Mouse (Mus musculus) CH12.LX (cell line): Measurements from ENCODE around the gene Lyst. TPM values are rescaled to one million over a fixed set of nuclear protein-coding genes. Genes with fewer than 3 reads are reported as not detected.
"Not testable (repeated sequence)": the region's sequence is repeated elsewhere in the genome, so short reads cannot be mapped to it uniquely, and the experiment has no call there.

ENCODE experiments used
- DNase-seq: peaks from one replicate; pipeline ENCODE4 v3.0.0-alpha.2; 2013; ENCODE audit errors: extremely low read depth
- H3K27ac ChIP-seq: 2 replicates; pipeline ENCODE4 v1.5.1; 2012; ENCODE audit warnings: low read depth, mild to moderate bottlenecking, control low read depth, moderate library complexity; ENCODE audit not compliant: insufficient read depth
- H3K27me3 ChIP-seq: replicated peaks from 2 replicates; pipeline ENCODE3; 2012; ENCODE audit warnings: inconsistent platforms
- H3K36me3 ChIP-seq, 2 experiments: replicated peaks in 1 of 2; 2 replicates each; pipeline versions ENCODE3 to v1.6.1; 2012; ENCODE audit warnings: inconsistent platforms in 1 of 2, low read length in 1 of 2, mild to moderate bottlenecking in 1 of 2, mixed read lengths in 1 of 2, moderate library complexity in 1 of 2; ENCODE audit not compliant: control insufficient read depth in 1 of 2, insufficient read depth in 1 of 2
- H3K4me1 ChIP-seq, 2 experiments: 2 replicates each; pipeline ENCODE4 v1.6.1; 2012; ENCODE audit warnings: inconsistent platforms in 1 of 2, moderate library complexity in 1 of 2; ENCODE audit not compliant: insufficient read depth in 2 of 2, control insufficient read depth in 1 of 2
- H3K4me2 ChIP-seq: 2 replicates; pipeline ENCODE4 v1.6.1; 2012; ENCODE audit warnings: low read depth, mild to moderate bottlenecking, control low read depth; ENCODE audit not compliant: poor library complexity, insufficient read depth, severe bottlenecking
- H3K4me3 ChIP-seq, 3 experiments: fragments of 150-350 bp in 1 of 3; sonication (generic) in 1 of 3; replicated peaks in 1 of 3; 2 replicates each; pipeline versions ENCODE3 to v1.5.1; 2011 to 2012; ENCODE audit warnings: low read depth in 2 of 3, low read length in 2 of 3, mild to moderate bottlenecking in 2 of 3, moderate library complexity in 2 of 3, control low read depth in 1 of 3, improper control_type of control experiment in 1 of 3, inconsistent platforms in 1 of 3, mixed read lengths in 1 of 3; ENCODE audit not compliant: poor library complexity in 1 of 3
- H3K79me2 ChIP-seq: replicated peaks from 2 replicates; pipeline ENCODE4 v1.6.1; 2012; ENCODE audit warnings: mild to moderate bottlenecking, moderate library complexity; ENCODE audit not compliant: control insufficient read depth, poor library complexity, insufficient read depth, severe bottlenecking; ENCODE audit errors: extremely low read depth
- H3K9ac ChIP-seq: 2 replicates; pipeline ENCODE4 v1.6.1; 2012; ENCODE audit warnings: low read depth, mild to moderate bottlenecking, control low read depth, moderate library complexity; ENCODE audit not compliant: insufficient read depth
- H3K9me3 ChIP-seq: replicated peaks from 2 replicates; pipeline ENCODE3; 2012; ENCODE audit warnings: low read length, inconsistent platforms, mixed read lengths
- BHLHE40 ChIP-seq: IDR thresholded peaks from 2 replicates; pipeline ENCODE4 v1.6.1; 2011; ENCODE audit warnings: mild to moderate bottlenecking, low read depth, low read length, improper control_type of control experiment
- CHD1 ChIP-seq: IDR thresholded peaks from 2 replicates; pipeline ENCODE4 v1.6.1; 2012; ENCODE audit warnings: low read depth, low read length, improper control_type of control experiment, inconsistent platforms
- CHD2 ChIP-seq: IDR thresholded peaks from 2 replicates; pipeline ENCODE4 v1.6.1; 2011; ENCODE audit warnings: low read length, improper control_type of control experiment
- CTCF ChIP-seq, 2 experiments: IDR thresholded peaks in 1 of 2; conservative IDR thresholded peaks in 1 of 2; 2 replicates each; pipeline ENCODE4 v1.5.1; 2011 to 2012; ENCODE audit warnings: low read depth in 2 of 2, low read length in 2 of 2, improper control_type of control experiment in 1 of 2, inconsistent platforms in 1 of 2, mild to moderate bottlenecking in 1 of 2, moderate library complexity in 1 of 2
- E2F4 ChIP-seq: IDR thresholded peaks from 2 replicates; pipeline ENCODE4 v1.6.1; 2011; ENCODE audit warnings: low read depth, low read length, improper control_type of control experiment; ENCODE audit not compliant: insufficient replicate concordance
- ELF1 ChIP-seq: IDR thresholded peaks from 2 replicates; pipeline ENCODE4 v1.6.1; 2014; ENCODE audit warnings: low read depth, mild to moderate bottlenecking, inconsistent platforms, low read length, improper control_type of control experiment
- ETS1 ChIP-seq: conservative IDR thresholded peaks from 2 replicates; pipeline ENCODE4 v1.6.1; 2012; ENCODE audit warnings: low read depth, mild to moderate bottlenecking, inconsistent platforms, low read length, improper control_type of control experiment, moderate library complexity
- GABPA ChIP-seq: IDR thresholded peaks from 2 replicates; pipeline ENCODE4 v1.6.1; 2012; ENCODE audit warnings: low read depth, low read length, improper control_type of control experiment, inconsistent platforms; ENCODE audit not compliant: insufficient replicate concordance
- HCFC1 ChIP-seq: IDR thresholded peaks from 2 replicates; pipeline ENCODE4 v1.6.1; 2012; ENCODE audit warnings: low read depth, mild to moderate bottlenecking, inconsistent platforms, low read length, improper control_type of control experiment
- JUND ChIP-seq: conservative IDR thresholded peaks from 2 replicates; pipeline ENCODE4 v1.6.1; 2011; ENCODE audit warnings: low read depth, low read length, improper control_type of control experiment
- KAT2A ChIP-seq: IDR thresholded peaks from 2 replicates; pipeline ENCODE4 v1.6.1; 2012; ENCODE audit warnings: low read length, improper control_type of control experiment, inconsistent platforms; ENCODE audit not compliant: insufficient replicate concordance
- MXI1 ChIP-seq: IDR thresholded peaks from 2 replicates; pipeline ENCODE4 v1.6.1; 2011; ENCODE audit warnings: mild to moderate bottlenecking, low read depth, low read length, improper control_type of control experiment
- PAX5 ChIP-seq: IDR thresholded peaks from 2 replicates; pipeline ENCODE4 v1.6.1; 2012; ENCODE audit warnings: low read length, inconsistent platforms, mixed read lengths
- POLR2AphosphoS2 ChIP-seq: IDR thresholded peaks from 2 replicates; pipeline ENCODE4 v1.6.1; 2011; ENCODE audit warnings: low read depth, low read length, improper control_type of control experiment
- RCOR1 ChIP-seq: conservative IDR thresholded peaks from 2 replicates; pipeline ENCODE4 v1.6.1; 2012; ENCODE audit warnings: low read depth, mild to moderate bottlenecking, inconsistent platforms, low read length, improper control_type of control experiment
- SIN3A ChIP-seq: IDR thresholded peaks from 2 replicates; pipeline ENCODE4 v1.6.1; 2012; ENCODE audit warnings: low read length, improper control_type of control experiment, inconsistent platforms
- UBTF ChIP-seq: IDR thresholded peaks from 2 replicates; pipeline ENCODE4 v1.6.1; 2012; ENCODE audit warnings: low read depth, mild to moderate bottlenecking, inconsistent platforms, low read length, improper control_type of control experiment, moderate library complexity
- ZC3H11A ChIP-seq: IDR thresholded peaks from 2 replicates; pipeline ENCODE4 v1.6.1; 2012; ENCODE audit warnings: low read depth, mild to moderate bottlenecking, inconsistent platforms, low read length, improper control_type of control experiment
- ZMIZ1 ChIP-seq: IDR thresholded peaks from 2 replicates; pipeline ENCODE4 v1.6.1; 2012; ENCODE audit warnings: low read depth, mild to moderate bottlenecking, inconsistent platforms, low read length, improper control_type of control experiment
- ZNF384 ChIP-seq: IDR thresholded peaks from 2 replicates; pipeline ENCODE4 v1.6.1; 2012; ENCODE audit warnings: low read depth, low read length, improper control_type of control experiment, inconsistent platforms
- dilution Hi-C: fragments of 300-500 bp; cut with MboI; formaldehyde crosslinking; loops from 2 replicates; pipeline ENCODE4 v1.14.3; 2020; ENCODE audit warnings: low sequenced_read_pairs; ENCODE audit not compliant: extremely low pct_unique_long_range_greater_than_20kb, extremely low pct_ligation_motif_present
- in situ Hi-C: fragments of 300-500 bp; cut with MboI; formaldehyde crosslinking; loops from 3 replicates; pipeline ENCODE4 v1.14.3; 2019; ENCODE audit warnings: low sequenced_read_pairs, low pct_ligation_motif_present, low pct_unique_long_range_greater_than_20kb, mixed read lengths
- polyA plus RNA-seq: library from polyadenylated mRNA; unstranded; fragments of >175 nt; gene quantifications from 2 replicates; pipeline ENCODE4 v1.2.1, GENCODE M21; 2012; ENCODE audit warnings: low read depth; ENCODE audit not compliant: insufficient read length
- total RNA-seq, 2 experiments: library from RNA; depleted of rRNA; stranded (reverse); fragments of 300-350 nt in 1 of 2; fragments of >200 nt in 1 of 2; gene quantifications; 2 replicates each; pipeline ENCODE4 v1.2.3; 2012 to 2014

Lyst gene
- total and polyA plus RNA-seq, 3 experiments: 33.1 to 61.1 (median 34.8) TPM

GRCm38 (mm10) chr13:13796082-13796481, 205.9 kb downstream of the Lyst start:
- H3K4me1 ChIP-seq: peaks cover 0 to 5% of the 10 kb centered on the region in 2 experiments; a peak in 1 of 4 replicates
- no peak overlapping the region for H3K4me3 ChIP-seq
- H3K27ac ChIP-seq: no peak overlapping the region

GRCm38 (mm10) chr13:13797816-13798215, 207.6 kb downstream of the Lyst start:
- in situ Hi-C loops, H3K4me2 ChIP-seq, H3K9me3 ChIP-seq, H3K36me3 ChIP-seq, dilution Hi-C loops, H3K79me2 ChIP-seq, H3K4me1 ChIP-seq, H3K9ac ChIP-seq, H3K4me3 ChIP-seq, H3K27ac ChIP-seq, H3K27me3 ChIP-seq, DNase-seq: not testable (repeated sequence)

More at GRCm38 (mm10) chr13:13796082-13796481, 205.9 kb downstream of the Lyst start:
- Histone ChIP-seq H3K36me3 (no peaks in the 10 kb centered on the region), H3K9me3 (no peaks in the 10 kb centered on the region), H3K9ac (no peak overlapping the region), H3K27me3 (no peaks in the 10 kb centered on the region), H3K4me2 (no peak overlapping the region), H3K79me2 (no peaks in the 10 kb centered on the region)
- TF ChIP-seq CHD1 (no peak), CTCF (conservative IDR thresholded peaks at IDR 0.05 in 1 of 2, IDR thresholded peaks at IDR 0.05 in 1 of 2; ENCODE audit: low read depth in 2 of 2, low read length in 2 of 2) (peak in 1 of 2 experiments; percentile 18; a peak in 1 of 4 replicates)
- in situ Hi-C loops (no loop called here), dilution Hi-C loops (no loop called here)
- DNase-seq: no peak

- no peaks in the 10 kb centered on the region for H3K27me3 ChIP-seq
- no peak overlapping the region for H3K9ac ChIP-seq
- no peak overlapping the region for H3K27ac ChIP-seq
- in situ Hi-C loops (no loop called here), dilution Hi-C loops (no loop called here)
- no peak overlapping the region for H3K4me3 ChIP-seq
- no peak overlapping the region for H3K4me2 ChIP-seq
- no peak for DNase-seq
- H3K79me2 ChIP-seq: no peaks in the 10 kb centered on the region
- TF ChIP-seq JUND: no peak
- no peak for TF ChIP-seq ZMIZ1
- TF ChIP-seq UBTF: no peak
- TF ChIP-seq SIN3A: no peak
- no peak for TF ChIP-seq MXI1
- TF ChIP-seq CHD2: no peak
- no peak for TF ChIP-seq KAT2A
- no peak for TF ChIP-seq GABPA
- no peak for TF ChIP-seq CHD1
- no peak for TF ChIP-seq ZNF384
- TF ChIP-seq E2F4: no peak
- TF ChIP-seq PAX5: no peak
- TF ChIP-seq ZC3H11A: no peak
- no peak for TF ChIP-seq HCFC1
- no peak for TF ChIP-seq ETS1
- TF ChIP-seq RCOR1: no peak
- TF ChIP-seq POLR2AphosphoS2: no peak
- no peak for TF ChIP-seq BHLHE40
- no peak for TF ChIP-seq ELF1
- peaks cover 0 to 5% of the 10 kb centered on the region in 2 experiments; a peak in 1 of 4 replicates for H3K4me1 ChIP-seq
- H3K9me3 ChIP-seq: no peaks in the 10 kb centered on the region
- H3K36me3 ChIP-seq: no peaks in the 10 kb centered on the region
Measured at GRCm38 (mm10) chr13:13798775-13799174, 208.6 kb downstream of the Lyst start.
